Mouse (Mus musculus): ENCODE data around the gene Acox2.

Gene Acox2

DNA sequence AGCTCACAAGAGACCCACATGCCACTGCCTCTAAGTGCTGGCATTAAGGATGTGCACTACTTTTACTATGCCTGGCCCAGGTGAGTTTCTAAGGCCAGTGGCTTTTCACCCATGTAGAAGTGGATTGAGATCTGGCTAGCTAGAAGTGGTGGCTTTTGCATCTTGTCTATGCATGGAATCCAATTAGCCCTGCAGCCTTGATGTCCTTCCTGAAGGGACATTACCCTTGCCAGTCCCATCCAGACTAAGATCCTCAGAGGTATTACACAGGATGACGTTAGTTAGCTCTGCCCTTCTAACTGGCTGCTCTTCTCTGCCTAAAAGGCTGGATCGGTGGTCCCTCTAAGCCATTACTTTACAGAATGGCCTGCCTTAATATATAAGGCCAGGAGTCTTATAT is 46.2 kb downstream of the Acox2 start:
- no peak for DNase-seq

DNA sequence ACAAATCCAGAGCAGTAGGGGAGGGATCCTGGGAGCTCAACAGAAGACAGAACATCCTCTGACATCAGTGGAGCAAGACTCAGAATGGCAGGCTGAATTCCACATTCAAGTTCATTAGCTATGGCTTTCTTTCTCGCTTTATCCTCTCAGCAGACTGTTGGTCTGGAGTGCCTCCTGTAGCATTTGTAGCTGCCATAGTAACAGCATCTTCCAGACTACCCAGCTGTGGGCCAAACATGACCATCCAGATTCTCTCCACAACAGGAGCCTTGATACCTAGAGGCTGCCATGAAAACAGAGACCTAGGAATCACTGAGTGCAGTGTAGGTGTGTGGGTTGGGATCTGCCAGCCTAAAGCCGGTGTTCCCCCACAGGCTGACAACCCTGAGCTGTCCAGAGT is 49.3 kb downstream of the Acox2 start:
- no peak for DNase-seq

DNA sequence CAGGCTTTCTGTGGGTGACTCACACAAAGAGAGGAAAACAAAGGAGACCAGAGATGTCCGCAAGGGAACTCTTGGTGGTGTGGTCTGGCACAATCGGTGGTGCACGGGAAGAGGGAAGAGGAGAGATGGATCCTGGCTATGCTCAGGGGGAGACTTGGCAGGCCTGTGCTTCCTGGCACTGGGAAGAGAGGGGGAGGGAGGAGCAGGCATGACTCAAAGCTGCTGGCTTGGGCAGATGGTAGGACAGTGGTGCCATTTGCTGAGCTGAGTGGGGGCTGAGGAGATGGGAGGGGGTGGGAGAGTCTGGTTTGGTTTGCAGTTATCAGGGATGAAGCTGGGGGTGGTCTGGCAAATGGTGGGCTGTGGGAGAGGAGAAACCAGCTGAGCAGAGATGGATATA is 50.3 kb downstream of the Acox2 start:
- DNase-seq, result peak; percentile 66 to 69

DNA sequence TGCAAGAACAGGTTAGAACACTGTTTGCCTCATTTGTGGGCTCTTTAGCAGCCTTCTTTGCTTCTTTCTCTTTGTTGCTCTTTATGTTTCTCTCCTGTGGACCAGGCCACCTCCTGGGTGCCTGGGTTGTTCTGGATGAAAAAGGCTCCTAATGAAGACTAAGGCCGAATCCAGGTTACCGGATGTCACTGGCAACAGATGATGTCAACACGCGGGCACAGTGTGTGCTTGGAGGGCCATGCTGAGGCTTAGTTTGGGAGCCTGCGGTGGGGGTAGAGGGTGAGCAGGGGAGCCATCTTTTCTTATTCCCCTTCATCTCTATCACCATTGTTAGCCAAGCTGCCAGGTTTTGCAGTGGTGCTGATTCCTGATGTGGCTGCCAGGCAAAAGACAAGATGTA is 51.6 kb downstream of the Acox2 start:
- DNase-seq, result no peak

- DNase-seq, result peak in 1 of 2 experiments; percentile 27
These were observed 52.0 kb downstream of the Acox2 start for GRCm38 (mm10) chr14:8207105-8207504.

GRCm38 (mm10) chr14:8206179-8206910 is 52.8 kb downstream of the Acox2 start:
- peak in 1 of 2 experiments; percentile 40 for DNase-seq

DNA sequence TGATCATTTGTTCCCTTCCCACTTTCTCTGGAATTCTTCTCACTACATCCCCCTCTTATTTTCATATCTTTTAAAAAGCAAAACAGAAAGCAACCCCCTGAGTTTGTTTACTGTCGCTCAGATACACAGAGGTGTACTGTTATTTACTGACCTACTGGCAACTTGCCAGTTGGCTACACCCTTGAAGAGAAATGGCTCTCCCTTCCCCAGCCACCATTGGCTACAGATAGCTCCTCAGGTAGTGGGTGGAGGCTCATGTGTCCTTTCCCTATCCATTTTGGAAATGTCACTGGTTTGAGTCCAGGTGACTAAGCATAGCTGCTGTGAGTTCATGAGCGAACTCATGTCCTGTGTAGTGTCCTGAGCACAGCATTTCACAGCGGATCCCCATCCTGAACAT is 57.4 kb downstream of the Acox2 start:
- no peak for DNase-seq

- peak in 1 of 2 experiments; percentile 29 for DNase-seq
These were observed 58.4 kb downstream of the Acox2 start for GRCm38 (mm10) chr14:8200769-8201168.

- no peak for DNase-seq
These were observed 66.4 kb downstream of the Acox2 start for GRCm38 (mm10) chr14:8192727-8193126.

DNA sequence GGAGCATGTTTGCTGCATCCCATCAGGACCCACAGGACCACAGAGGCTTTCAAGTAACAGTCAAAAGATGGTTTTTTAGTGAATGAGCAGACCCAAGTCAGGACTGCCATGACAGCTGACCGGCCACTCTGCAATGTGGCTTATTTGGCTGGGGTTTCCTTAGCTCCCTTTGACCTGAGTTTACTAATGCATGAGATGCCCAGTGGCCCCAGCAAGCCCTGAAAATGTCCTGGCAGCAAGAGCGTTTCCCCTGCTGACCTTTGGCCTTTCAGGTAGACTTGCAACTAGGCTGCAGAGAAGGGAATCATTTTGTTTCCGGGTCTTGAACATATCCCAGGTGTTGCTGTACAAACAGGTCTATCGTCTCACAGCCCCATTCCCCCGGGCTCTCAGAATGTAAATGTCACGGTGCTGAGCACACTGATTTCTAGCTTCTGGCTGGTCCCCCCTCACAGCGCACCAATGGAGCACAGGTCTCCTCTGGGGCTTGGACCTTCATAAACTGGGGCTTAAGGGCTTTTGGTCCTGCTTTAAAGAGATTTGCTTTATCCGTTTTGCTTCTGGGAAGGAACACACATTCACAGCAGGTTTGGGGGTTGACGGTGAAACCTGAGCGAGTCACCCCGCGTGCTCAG is 67.7 kb downstream of the Acox2 start:
- no peak for DNase-seq

DNA sequence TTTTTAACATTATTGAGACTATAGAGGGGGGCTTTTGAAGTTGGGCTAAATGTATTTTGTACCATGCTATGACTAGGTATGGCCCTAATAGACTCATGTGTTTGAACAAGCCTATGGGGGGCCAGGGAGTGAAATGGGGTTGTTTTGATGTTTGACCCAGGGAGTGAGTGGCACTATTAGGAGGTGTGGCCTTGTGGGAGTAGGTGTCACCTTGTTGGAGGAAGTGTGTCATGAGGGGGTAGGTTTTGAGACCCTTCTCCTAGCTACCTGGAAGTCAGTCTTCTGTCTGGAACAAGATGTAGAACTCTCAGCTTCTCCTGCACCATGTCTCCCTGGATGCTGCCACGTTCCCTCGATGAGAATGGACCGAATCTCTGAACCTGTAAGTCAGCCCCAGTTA is 68.6 kb downstream of the Acox2 start:
- no peak for DNase-seq

- no peak for DNase-seq
These were observed 72.7 kb downstream of the Acox2 start for GRCm38 (mm10) chr14:8186278-8187045.

DNA sequence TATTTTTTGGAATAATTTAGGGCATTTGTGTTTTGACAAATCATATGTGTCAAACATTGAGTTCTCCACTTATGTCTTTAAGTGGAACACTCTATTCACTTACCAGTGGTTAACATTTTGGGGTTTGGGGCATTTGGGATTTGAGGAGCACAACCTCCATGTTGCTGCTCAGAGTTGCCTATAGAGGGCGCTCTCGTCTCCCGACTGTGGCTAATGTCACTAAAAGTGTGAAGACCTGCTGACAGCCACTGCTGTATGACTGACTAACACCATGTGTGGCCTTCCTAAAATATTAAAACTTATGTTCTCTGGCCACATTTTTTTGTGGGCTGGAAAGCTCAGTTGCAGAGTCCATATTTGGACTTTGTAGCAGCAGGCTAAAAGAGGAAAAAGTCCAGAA is 75.8 kb downstream of the Acox2 start:
- DNase-seq, result no peak

DNA sequence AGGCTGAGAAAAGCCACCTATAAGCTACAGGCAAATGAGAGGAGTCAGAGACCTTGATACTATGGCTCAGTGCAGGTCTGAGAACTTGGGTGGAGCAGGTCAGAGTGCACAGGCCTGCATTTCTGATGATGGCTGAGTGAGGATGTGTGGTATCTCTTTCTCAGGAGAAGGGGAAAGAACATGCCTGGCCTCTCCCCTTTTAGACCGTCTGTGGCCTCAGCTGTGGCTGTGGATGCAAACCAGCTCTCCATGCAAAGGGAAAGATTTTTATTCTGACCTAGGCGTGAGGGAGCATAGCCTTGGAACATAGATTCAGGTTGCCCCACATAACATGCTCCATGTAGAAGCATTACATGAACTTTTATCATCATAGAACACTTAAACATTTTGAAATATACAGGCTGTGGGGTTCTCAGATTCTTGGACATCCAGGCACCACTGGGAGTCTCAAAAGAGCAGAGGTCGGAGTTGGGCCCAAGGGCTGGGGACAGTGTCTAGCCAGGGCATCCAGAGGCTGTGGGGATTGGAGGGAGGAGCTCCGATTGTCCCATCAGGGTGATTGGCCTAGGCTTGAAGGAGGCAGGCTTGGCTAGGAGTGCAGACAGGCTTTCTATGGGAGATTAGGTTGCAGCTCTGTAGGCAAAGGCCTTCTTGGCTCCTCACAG is 78.7 kb downstream of the Acox2 start:
- DNase-seq, result no peak

- DNase-seq, result no peak
These were observed 82.9 kb downstream of the Acox2 start for GRCm38 (mm10) chr14:8176251-8176650.

Measured in cerebellum, postnatal 14 days (tissue).